Mouse (Mus musculus) neutrophil, adult 5-6 weeks (primary cell): ENCODE results near the gene Adm2. TPM values are rescaled to one million over a fixed set of nuclear protein-coding genes. Genes with fewer than 3 reads are reported as not detected.
A peak's percentile ranks its signal among the peaks of the same experiment; 100 is the strongest.

Source experiments
- ATAC-seq: fragments of 151-379, 151-347 bp; 2 replicates; pipeline ENCODE4 v1.8.0; 2017; ENCODE audit warnings: mild to moderate bottlenecking, moderate TSS enrichment; ENCODE audit not compliant: insufficient number of reproducible peaks, poor library complexity, low FRiP score, severe bottlenecking; ENCODE audit errors: extremely low read depth
- total RNA-seq: library from RNA; stranded (forward); fragments of 200-1000 nt; gene quantifications from 2 replicates; pipeline ENCODE4 v1.2.3, GENCODE M21; 2017

Gene Adm2
- not detected in 2 replicates for total RNA-seq

GRCm38 (mm10) chr15:89322670-89323522 is at the start of gene Adm2:
Adm2 (plus strand) TSS chr15:89322720.
- ATAC-seq = no peak

GRCm38 (mm10) chr15:89275497-89275896 is 47.0 kb upstream of the Adm2 start:
- no peak for ATAC-seq

- ATAC-seq = no peak
These were observed 45.2 kb upstream of the Adm2 start for GRCm38 (mm10) chr15:89277366-89277765.

- ATAC-seq = peak; percentile 27; the same call in 1 of the 2 replicates
These were observed 40.0 kb upstream of the Adm2 start for GRCm38 (mm10) chr15:89282546-89282945.

- no peak for ATAC-seq
These were observed 38.4 kb upstream of the Adm2 start for GRCm38 (mm10) chr15:89284094-89284493.

- no peak for ATAC-seq
These were observed 37.5 kb upstream of the Adm2 start for GRCm38 (mm10) chr15:89285004-89285403.

- no peak for ATAC-seq
These were observed 37.0 kb upstream of the Adm2 start for GRCm38 (mm10) chr15:89285478-89285877.

GRCm38 (mm10) chr15:89286114-89286513 is 36.4 kb upstream of the Adm2 start:
- ATAC-seq = no peak

- ATAC-seq = no peak
These were observed 35.9 kb upstream of the Adm2 start for GRCm38 (mm10) chr15:89286582-89286981.

- no peak for ATAC-seq
These were observed 34.2 kb upstream of the Adm2 start for GRCm38 (mm10) chr15:89288227-89288767.

GRCm38 (mm10) chr15:89289455-89289854 is 33.1 kb upstream of the Adm2 start:
- no peak for ATAC-seq

- no peak for ATAC-seq
These were observed 31.0 kb upstream of the Adm2 start for GRCm38 (mm10) chr15:89291521-89291920.

GRCm38 (mm10) chr15:89292795-89293194 is 29.7 kb upstream of the Adm2 start:
- ATAC-seq = no peak

- ATAC-seq = no peak
These were observed 28.7 kb upstream of the Adm2 start for GRCm38 (mm10) chr15:89293778-89294177.

- no peak for ATAC-seq
These were observed 26.8 kb upstream of the Adm2 start for GRCm38 (mm10) chr15:89295580-89296165.

GRCm38 (mm10) chr15:89296465-89296864 is 26.1 kb upstream of the Adm2 start:
- no peak for ATAC-seq

- ATAC-seq = no peak
These were observed 24.8 kb upstream of the Adm2 start for GRCm38 (mm10) chr15:89297695-89298094.

GRCm38 (mm10) chr15:89300180-89300579 is 22.3 kb upstream of the Adm2 start:
- ATAC-seq = no peak

GRCm38 (mm10) chr15:89300600-89300999 is 21.9 kb upstream of the Adm2 start:
- no peak for ATAC-seq

GRCm38 (mm10) chr15:89305966-89306365 is 16.6 kb upstream of the Adm2 start:
- ATAC-seq = no peak
